Mouse (Mus musculus) lung, postnatal 0 days (tissue): ENCODE data around the gene Nkx2-3.

Source experiments
- CTCF ChIP-seq: IDR thresholded peaks from 2 replicates; pipeline ENCODE4 v1.5.1; 2016; ENCODE audit warnings: antibody characterized with exemption, mild to moderate bottlenecking
- EP300 ChIP-seq: IDR thresholded peaks from 2 replicates; pipeline ENCODE4 v1.6.1; 2016; ENCODE audit warnings: antibody characterized with exemption, mild to moderate bottlenecking, control low read depth

DNA sequence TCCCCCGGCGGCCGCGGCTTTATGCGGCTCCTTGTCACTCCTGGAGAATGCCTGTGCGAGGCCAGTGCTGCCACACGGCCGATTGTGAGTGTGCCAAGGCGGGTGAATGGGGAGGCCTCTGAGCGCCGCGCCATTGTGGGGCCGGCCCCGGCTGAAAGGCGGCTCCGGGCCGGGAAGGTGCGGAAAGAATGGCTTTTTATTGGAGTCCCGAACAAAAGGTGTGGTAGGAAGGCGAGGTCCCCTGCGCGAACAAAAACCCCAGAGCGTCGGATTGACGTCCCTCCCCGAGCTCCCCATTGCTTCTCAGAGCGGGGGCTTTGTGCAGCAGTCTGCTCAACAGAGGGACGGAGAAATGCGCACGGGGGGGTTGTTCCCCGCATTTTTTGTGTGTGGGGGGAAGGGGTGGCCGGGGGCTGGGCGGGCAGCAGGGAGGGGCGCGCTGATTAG, 4.3 kb downstream of the Nkx2-3 start:
- TF ChIP-seq EP300 (no peak), CTCF (no peak)
